Mouse (Mus musculus) left cerebral cortex, adult 8-10 months (tissue): ENCODE measurements around the gene Fam69a. TPM values are rescaled to one million over a fixed set of nuclear protein-coding genes. Genes with fewer than 3 reads are reported as not detected.
"Not testable (repeated sequence)": the region's sequence is repeated elsewhere in the genome, so short reads cannot be mapped to it uniquely, and the experiment has no call there.

Experiments
- DNase-seq, 2 experiments: peaks; one replicate each; pipeline ENCODE4 v3.0.0; 2022; ENCODE audit warnings: low spot score in 2 of 2
- total RNA-seq, 4 experiments: library from RNA; stranded (reverse); gene quantifications; 2 replicates each; pipeline ENCODE4 v1.2.4; 2022

Fam69a gene
- total RNA-seq, 4 experiments from 2014 or later, result 31.2 to 44.1 (median 36.6) TPM

DNA sequence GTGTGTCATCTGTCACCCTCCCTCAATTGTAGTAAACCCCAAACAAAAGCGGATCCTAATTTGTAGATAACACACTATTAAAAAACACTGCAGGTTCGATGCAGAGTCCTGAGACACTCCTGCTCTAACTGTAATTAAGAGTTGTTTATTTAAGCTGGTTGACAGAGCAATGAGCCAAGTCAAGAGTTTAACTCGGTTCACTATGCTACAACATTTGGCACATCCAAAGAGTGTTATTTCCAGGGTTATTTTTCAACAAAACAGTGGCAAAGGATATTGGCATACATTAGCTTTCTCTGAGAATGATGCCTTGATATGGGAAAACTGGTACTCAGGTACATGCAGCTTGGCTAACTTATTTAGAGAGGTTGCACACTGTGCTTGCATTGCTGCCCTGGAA is 4.9 kb downstream of the Fam69a start:
- no peak for DNase-seq

DNA sequence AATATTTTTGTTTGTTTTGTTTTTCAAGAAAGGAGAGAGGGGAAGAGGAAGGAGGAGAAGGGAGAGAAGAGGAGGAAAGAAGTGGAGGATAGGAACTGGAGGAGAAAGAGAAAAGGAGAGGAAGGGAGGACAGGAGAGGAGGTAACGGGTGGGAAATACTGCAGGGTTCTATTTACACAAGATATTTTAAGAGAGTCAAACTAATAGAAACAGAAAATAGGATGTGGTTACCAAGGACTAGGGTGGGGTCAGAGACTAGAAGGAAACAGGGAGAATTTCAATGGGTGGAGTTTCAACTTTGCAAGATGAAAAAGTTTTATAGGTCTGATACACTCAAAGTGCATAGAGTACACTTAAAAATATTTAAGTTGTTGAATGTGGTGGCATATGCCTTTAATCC is 7.0 kb downstream of the Fam69a start:
- no peak for DNase-seq

DNA sequence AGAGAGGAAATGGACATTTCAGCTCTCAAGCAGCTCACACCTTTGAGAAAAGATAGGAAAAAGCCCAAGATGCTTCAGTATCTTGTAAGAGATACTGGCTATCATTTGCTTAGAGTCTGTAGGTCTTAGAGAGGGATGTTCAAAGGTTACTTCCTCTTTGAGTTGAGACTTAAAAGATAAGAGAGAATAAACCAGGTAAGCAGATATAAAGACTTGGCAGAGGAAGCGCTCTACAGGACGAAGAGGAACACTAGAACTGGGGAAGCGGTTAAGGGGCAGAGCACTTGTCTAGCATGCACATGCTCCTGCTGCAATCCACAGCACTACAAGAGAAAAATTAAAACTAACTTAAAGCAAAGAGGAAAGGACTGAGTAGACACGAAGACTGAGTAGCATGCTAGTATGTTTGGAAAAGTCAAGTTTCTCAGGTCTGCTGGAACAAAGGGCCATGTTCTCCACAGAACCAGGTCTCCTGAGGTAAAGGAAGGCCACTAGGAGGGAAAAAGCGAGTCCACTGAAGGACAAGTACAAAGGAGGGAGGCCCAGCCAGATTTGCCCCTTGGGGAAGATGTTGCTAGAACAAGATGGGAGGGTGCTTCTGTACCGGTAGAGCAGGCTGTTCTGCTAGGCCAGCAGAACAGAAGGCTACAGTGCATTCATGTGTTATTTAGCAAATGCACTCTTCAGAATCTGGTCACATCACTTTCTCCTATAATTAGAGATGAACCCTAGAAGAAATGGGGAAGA is 8.4 kb downstream of the Fam69a start:
- DNase-seq, result no peak

GRCm38 (mm10) chr5:107977640-107978288 is 9.1 kb downstream of the Fam69a start:
- no peak for DNase-seq

DNA sequence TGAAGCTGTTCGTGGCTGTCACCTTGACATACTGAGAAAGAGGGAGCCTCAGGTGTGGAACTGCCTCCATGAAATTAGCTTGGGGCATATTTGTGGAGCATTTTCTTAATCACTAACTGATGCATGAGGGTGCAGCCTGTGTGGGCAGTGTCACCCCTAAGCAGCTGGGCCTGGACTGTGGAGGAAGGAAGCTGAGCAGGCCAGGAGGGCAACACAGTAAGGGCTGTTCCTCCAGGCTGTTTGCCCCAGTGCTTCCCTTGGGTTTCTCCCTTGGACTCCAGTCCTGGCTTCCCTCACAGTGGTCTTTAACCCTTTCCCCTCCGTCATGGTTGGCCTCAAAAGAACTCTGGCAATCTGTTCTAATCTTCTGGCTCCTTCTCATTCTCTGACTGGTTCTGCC is 13.6 kb downstream of the Fam69a start:
- DNase-seq, result no peak

DNA sequence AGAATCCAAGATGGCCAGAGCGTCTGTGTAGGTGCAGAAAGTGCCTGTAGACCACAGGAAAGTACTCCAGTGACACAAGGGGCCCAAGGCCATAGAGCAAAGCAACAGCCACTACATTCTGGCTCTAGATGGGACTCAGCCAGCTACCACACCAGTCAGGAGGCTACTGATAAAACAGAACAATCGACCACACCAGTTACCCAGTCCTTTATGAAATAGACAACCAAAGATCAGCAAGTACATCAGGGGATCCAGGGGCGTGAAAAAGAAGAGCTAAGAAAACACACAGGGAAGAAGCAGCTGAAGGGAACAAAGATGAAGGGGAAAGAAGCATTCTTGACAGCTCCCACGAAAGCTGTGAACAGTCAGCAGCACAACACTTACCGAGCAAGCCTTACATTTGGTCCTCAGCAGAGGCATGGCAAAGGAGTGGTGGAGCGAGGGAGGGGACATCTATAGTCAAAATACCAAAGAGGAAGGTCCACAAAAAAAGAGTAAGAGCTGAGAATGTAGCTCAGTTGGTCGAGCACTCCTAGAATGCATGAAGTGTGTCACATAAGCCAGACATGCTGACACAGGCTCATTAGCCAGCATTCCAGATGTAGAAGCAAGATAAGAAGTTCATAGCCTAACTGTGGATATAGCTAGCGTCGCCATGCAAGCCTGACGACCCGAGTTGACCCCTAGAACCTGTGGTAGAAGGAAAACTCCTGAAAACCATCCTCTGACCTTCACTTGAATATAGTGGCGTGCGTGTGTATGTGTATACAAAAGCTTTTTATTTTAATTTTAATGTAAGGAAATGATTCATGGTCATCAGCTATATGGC is 14.2 kb downstream of the Fam69a start:
- DNase-seq, result no peak

DNA sequence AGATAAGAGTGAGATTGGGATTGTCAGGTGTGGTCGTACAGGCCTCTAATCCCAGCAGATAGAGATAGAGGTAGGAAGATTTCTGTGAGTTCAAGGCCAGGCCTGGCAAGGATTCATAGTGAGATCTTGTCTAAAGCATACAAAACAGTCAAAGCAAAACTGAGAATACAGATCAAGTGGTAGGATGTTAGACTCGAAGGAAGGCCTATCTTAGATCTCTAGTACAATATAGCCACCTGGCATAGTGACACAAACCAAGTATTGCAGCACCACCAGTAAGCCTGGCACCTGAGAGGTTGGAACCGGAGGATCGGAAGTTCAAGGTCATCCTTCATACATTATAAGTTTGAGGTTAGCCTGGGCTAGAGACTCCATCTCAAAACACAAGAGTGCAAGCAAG is 15.8 kb downstream of the Fam69a start:
- DNase-seq, result no peak

GRCm38 (mm10) chr5:107969818-107970217 is 17.1 kb downstream of the Fam69a start:
- DNase-seq, result not testable (repeated sequence)

DNA sequence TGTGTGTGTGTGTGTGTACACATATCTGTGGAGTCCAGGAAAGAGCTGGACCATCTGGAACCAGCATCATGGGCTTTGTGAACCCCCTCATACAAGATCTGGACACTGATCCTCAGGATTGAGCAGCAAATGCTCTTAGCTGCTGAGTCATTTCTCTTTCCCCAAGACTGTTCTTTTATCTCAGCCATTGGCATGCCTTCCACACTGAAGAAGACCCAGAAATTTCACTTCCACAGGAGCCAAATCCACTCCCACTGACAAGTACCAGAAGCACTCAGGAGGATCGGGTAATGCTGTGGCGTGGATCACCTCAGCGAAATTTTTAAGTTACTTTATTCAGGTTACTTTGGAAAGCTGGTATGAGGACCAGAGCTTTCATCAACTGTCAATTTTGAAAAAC is 18.8 kb downstream of the Fam69a start:
- no peak for DNase-seq

GRCm38 (mm10) chr5:107966841-107967457 is 19.9 kb downstream of the Fam69a start:
- no peak for DNase-seq

GRCm38 (mm10) chr5:107966156-107966555 is 20.7 kb downstream of the Fam69a start:
- DNase-seq, result no peak

GRCm38 (mm10) chr5:107965355-107965991 is 21.4 kb downstream of the Fam69a start:
- DNase-seq, result no peak

DNA sequence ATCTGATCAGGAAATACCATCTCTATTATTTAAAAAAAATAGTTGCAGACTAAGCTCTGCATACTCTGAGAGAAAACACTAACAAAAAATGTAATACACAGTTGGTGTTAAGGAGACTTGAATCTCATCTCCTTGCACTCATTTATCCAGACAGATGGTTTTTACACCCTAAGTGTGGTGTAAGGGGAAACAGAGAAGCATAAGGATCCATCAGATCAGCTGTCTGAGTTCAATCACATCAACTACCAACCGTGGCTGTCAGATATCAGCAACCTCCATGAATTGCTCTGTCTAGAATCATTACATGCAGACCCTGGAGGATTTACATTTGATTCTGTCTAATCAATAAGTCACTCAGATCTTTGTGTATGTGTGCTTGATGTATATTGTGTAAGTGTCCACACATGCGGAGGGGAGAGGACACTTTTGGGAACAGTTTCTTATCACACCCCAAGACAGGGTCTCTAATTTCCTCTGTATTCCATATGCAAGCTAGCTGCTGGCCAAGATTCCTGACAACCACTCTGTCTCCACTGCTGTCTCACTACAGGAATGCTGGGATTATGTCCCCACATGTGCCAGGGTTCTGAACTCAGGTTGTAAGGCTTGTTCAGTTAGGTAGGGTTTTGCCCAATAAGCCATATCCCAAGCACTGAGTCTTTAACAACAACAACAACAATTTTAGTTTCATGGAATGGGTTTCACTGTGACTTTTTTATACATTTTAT is 22.7 kb downstream of the Fam69a start:
- no peak for DNase-seq

GRCm38 (mm10) chr5:107961438-107962251 is 25.2 kb downstream of the Fam69a start:
- peak in 1 of 2 experiments; percentile 27 for DNase-seq

DNA sequence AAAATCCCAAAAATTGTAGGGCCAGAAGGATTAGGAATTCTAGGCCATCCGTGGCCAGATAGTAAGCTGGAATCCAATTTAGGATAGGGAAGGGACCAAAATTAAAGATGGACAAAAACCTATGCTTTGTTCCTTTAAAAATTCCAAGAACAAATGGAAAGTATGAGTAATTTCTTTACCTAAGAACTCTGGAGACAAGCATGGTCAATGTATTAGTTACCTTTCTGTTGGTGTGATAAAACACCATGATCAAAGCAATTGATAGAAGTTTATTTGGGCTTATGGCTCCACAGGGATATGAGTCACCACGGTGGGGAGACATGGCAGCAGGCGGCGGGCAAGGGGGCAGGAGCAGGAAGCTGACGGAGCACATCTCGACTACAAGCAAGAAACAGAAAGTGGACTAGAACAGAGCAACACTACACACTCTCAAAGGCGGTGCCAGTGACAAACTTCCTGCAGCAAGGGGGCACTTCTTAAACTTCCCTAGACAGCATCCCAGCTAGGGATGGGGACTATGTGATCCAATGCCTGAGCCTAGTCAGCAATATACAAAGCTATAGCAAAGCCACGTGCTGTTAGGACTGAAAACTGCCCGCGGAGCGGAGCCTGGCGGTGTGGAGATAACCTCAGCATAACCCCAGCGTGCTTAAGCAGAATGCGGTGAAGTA is 26.2 kb downstream of the Fam69a start:
- no peak for DNase-seq

- no peak for DNase-seq
Measured at GRCm38 (mm10) chr5:107959624-107960300, 27.1 kb downstream of the Fam69a start.

DNA sequence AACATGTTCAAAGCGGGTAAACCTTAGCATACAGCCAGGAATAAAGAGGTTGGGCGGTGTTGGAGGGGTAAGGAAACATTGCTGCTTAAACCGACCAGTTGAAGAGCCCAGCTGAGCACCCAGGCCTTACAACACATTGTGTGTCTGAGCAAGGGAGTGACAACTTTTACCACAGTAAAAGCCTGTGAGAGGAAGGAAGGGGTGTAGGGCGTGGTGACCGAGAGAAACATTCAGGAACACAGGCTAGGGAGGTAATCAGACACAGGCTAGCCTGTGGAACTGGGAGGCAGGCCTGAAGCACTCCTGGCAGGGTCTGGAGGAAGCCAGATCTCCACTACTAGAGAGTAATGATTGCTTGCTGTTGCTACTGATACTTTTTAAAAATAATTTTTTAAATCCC is 36.2 kb downstream of the Fam69a start:
- DNase-seq, result no peak

- DNase-seq, result no peak
Measured at GRCm38 (mm10) chr5:107949607-107950006, 37.3 kb downstream of the Fam69a start.

- no peak for DNase-seq
Measured at GRCm38 (mm10) chr5:107948899-107949298, 38.0 kb downstream of the Fam69a start.
